Mouse (Mus musculus) layer of hippocampus, adult 11-12 months (tissue): ENCODE data around the gene Amotl1.
"Not testable (repeated sequence)": the region's sequence is repeated elsewhere in the genome, so short reads cannot be mapped to it uniquely, and the experiment has no call there.

Source experiments
- DNase-seq: peaks from one replicate; pipeline ENCODE4 v3.0.0; 2022; ENCODE audit warnings: low spot score

Gene Amotl1

GRCm38 (mm10) chr9:14644956-14645355 is at the start of gene Amotl1:
TSS of gene Amotl1 (minus strand) at chr9:14645056.
- no peak for DNase-seq

GRCm38 (mm10) chr9:14689376-14690108 is 44.7 kb upstream of the Amotl1 start:
- no peak for DNase-seq

GRCm38 (mm10) chr9:14684363-14684762 is 39.5 kb upstream of the Amotl1 start:
- DNase-seq, result no peak

- DNase-seq, result no peak
Observed at GRCm38 (mm10) chr9:14682741-14683140, 37.9 kb upstream of the Amotl1 start.

- no peak for DNase-seq
Observed at GRCm38 (mm10) chr9:14680584-14680983, 35.7 kb upstream of the Amotl1 start.

- DNase-seq, result no peak
Observed at GRCm38 (mm10) chr9:14675707-14676691, 31.1 kb upstream of the Amotl1 start.

- DNase-seq, result no peak
Observed at GRCm38 (mm10) chr9:14674506-14674905, 29.6 kb upstream of the Amotl1 start.

GRCm38 (mm10) chr9:14673109-14673508 is 28.3 kb upstream of the Amotl1 start:
- DNase-seq, result no peak

GRCm38 (mm10) chr9:14671965-14672364 is 27.1 kb upstream of the Amotl1 start:
- DNase-seq, result not testable (repeated sequence)

- DNase-seq, result no peak
Observed at GRCm38 (mm10) chr9:14668382-14668781, 23.5 kb upstream of the Amotl1 start.

- DNase-seq, result no peak
Observed at GRCm38 (mm10) chr9:14666071-14666470, 21.2 kb upstream of the Amotl1 start.

- no peak for DNase-seq
Observed at GRCm38 (mm10) chr9:14663591-14663990, 18.7 kb upstream of the Amotl1 start.

- DNase-seq, result no peak
Observed at GRCm38 (mm10) chr9:14662876-14663275, 18.0 kb upstream of the Amotl1 start.

GRCm38 (mm10) chr9:14662138-14662537 is 17.3 kb upstream of the Amotl1 start:
- DNase-seq, result no peak

- DNase-seq, result no peak
Observed at GRCm38 (mm10) chr9:14657926-14658325, 13.1 kb upstream of the Amotl1 start.

- no peak for DNase-seq
Observed at GRCm38 (mm10) chr9:14654010-14654409, 9.2 kb upstream of the Amotl1 start.

- no peak for DNase-seq
Observed at GRCm38 (mm10) chr9:14652761-14653160, 7.9 kb upstream of the Amotl1 start.

- no peak for DNase-seq
Observed at GRCm38 (mm10) chr9:14647849-14648248, 3.0 kb upstream of the Amotl1 start.

GRCm38 (mm10) chr9:14646641-14647040 is 1.8 kb upstream of the Amotl1 start:
- DNase-seq, result no peak

- DNase-seq, result no peak
Observed at GRCm38 (mm10) chr9:14646061-14646460, 1.2 kb upstream of the Amotl1 start.

- no peak for DNase-seq
Observed at GRCm38 (mm10) chr9:14643328-14643727, 1.5 kb downstream of the Amotl1 start.

- no peak for DNase-seq
Observed at GRCm38 (mm10) chr9:14642251-14643021, 2.4 kb downstream of the Amotl1 start.
